Mouse (Mus musculus) heart, adult 18-20 months (tissue): ENCODE results near the gene Prdx1. TPM values are rescaled to one million over a fixed set of nuclear protein-coding genes. Genes with fewer than 3 reads are reported as not detected.
"Not testable (repeated sequence)": the region's sequence is repeated elsewhere in the genome, so short reads cannot be mapped to it uniquely, and the experiment has no call there.

Experiments used
- DNase-seq, 2 experiments: peaks; one replicate each; pipeline ENCODE4 v3.0.0; 2021 to 2022; ENCODE audit warnings: mixed read lengths in 1 of 2
- long read RNA-seq, 2 experiments: library from polyadenylated mRNA; stranded (forward); transcript quantifications; one replicate each; pipeline ENCODE4 v2.0.0; 2021
- total RNA-seq, 2 experiments: library from RNA; stranded (reverse); gene quantifications; 2 replicates each; pipeline ENCODE4 v1.2.3; 2021

Gene Prdx1
- total RNA-seq: 100 to 1,000 TPM; 463 to 542 TPM
- long read RNA-seq, experiment 1, transcript Prdx1-204 (6 exons, 2,294 nt): major isoform, 1,011 of 1,037 reads
- long read RNA-seq, experiment 1, partial matches to known transcripts: 4 of 1,037 reads
- long read RNA-seq, experiment 1, other reads (novel, unspliced or antisense): 19 of 1,037 reads
- long read RNA-seq, experiment 2, transcript Prdx1-204 (6 exons, 2,294 nt): major isoform, 746 of 766 reads
- long read RNA-seq, experiment 2, partial matches to known transcripts: 18 of 766 reads
- long read RNA-seq, experiment 2, other reads (novel, unspliced or antisense): 2 of 766 reads

DNA sequence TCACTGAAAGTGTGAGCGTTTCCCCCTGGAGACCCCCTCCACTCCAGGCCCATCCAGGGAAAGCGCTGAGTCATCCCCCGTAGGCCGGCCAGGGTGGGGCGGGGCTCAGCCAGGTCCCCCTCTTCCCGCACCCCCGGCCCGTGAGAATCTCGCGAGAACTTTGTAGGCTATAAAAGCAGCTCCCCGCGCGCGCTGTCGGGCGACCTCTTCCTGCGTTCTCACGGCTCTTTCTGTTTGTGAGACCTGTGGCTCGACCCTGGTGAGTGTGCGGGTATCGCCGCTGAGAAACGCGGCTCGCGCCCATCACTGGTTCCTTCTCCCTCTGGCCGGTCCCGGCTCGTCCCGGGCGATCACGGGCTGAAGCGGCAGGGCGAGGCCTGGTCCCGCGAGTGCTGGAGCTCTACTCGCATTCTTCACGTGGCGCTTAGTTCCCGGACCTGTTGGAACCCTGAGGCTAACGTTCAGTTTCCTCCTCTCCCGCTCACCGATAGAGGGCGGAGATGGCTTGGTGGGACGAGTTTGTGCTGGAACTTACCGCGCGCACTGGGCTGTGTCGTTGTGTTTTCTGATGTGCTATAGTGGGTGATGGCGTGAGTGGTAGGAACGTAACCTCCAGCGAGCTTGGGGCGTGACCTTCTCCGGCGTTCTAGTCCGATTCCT lies at the start of gene Prdx1:
Gene Prdx1 (plus strand): TSS at position 143 of the 660 bp plus-strand sequence.
- peak; percentile 96 to 99 for DNase-seq

DNA sequence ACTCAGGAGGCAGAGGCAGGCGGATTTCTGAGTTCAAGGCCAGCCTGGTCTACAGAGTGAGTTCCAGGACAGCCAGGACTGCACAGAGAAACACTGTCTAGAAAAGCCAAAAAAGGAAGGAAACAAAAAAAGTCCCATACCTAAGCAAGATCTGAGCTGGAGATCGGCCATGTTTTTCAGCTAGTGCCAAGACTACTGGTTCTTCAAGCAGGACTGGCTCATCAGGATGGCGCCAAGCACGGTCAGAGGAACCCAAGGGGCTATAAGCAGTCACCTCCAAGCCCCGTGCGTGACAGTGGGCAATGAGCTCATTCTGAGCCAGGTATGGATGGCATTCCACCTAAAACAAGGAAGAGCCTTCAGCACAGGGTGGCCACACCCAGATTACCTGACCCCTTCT lies 46.5 kb upstream of the Prdx1 start:
- no peak for DNase-seq

DNA sequence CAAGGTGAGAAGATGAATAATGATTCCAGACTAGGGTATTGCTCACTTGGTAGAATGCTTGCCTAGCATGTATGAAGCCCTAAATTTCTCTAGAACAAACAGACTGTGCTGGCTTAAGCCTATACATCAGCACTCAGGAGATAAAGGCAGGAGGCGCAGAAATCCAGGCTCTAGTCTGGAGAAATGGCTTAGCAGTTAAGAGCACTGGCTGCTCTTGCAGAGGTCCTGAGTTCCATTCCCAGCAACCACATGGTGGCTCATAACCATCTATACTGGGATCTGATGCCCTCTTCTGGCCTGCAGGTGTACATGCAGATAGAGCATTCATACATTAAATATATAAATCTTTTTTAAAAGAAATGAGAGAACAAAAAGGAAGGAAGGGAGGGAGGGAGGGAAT lies 43.3 kb upstream of the Prdx1 start:
- DNase-seq: no peak

DNA sequence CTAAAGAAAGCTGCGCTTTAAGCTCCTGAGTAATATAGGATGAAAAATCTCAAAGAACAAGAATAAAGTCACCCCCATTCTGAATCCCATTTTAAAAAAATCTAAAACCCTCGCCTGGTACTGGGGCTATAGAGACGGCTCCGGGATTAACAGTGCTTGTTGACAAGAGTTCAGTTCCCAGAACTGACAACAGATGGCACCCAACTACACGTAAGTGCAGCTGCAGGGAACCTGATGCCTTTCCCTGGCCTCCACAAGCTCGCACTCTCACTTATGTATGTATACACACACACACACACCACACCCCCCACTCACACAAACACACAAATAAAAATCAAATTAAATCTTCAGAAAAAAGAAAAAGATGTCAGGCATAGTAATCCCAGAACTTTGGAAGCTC lies 41.0 kb upstream of the Prdx1 start:
- DNase-seq: peak; percentile 25 to 48

DNA sequence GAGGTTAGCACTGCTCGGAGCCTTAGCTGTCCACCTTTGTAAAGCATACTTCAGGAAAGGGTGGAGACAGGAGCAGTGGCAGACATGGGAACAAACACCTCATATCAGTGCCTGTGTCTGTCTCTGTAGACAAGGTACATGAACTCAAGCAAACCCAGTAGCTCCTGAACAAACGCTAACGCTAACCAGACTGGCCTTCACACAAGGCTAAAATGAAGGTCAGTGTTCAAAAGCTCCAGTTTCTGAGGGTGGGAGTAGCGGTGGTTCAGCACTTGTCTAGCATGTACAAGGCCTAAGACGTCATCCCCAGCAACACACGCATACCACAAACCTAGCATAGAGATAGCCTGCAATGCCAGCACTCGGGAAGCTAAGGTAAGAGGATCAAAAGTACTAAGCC lies 39.7 kb upstream of the Prdx1 start:
- no peak for DNase-seq

DNA sequence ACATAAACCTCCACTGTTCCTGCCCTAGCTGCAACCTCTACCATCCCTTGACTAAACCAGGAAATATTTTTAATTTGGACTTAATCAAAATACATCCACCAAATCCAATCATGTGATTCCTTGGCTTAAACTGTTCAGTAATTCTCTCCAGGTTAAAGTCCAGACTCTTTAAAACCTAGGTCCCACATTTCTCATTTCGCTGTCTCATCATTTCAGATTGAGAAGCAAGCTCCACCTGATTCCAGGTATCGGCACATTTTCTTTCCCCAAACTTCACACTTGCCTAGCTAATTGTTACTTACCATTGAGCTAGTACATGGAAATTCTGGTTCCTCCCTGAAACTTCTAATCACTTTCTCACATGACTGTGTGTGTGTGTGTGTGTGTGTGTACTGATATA lies 35.9 kb upstream of the Prdx1 start:
- DNase-seq: no peak

DNA sequence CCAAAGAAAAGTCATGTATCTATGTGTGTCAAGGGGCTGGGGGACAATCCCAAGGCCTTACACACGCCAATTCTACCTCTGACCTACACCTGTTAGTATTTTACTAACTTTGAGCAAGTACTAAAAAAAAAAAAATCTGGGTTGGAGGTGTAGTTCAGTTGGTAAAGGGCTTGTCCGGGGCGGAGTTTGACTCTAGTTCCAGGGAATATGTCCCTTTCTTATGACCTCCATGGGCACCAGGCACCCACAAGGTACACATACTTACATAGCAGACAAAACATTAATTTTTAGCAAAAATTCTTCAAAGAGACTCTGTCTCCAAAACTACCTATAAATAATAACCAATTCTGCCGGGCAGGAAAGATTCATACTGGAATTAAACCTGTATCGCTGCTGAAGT lies 35.0 kb upstream of the Prdx1 start:
- no peak for DNase-seq

DNA sequence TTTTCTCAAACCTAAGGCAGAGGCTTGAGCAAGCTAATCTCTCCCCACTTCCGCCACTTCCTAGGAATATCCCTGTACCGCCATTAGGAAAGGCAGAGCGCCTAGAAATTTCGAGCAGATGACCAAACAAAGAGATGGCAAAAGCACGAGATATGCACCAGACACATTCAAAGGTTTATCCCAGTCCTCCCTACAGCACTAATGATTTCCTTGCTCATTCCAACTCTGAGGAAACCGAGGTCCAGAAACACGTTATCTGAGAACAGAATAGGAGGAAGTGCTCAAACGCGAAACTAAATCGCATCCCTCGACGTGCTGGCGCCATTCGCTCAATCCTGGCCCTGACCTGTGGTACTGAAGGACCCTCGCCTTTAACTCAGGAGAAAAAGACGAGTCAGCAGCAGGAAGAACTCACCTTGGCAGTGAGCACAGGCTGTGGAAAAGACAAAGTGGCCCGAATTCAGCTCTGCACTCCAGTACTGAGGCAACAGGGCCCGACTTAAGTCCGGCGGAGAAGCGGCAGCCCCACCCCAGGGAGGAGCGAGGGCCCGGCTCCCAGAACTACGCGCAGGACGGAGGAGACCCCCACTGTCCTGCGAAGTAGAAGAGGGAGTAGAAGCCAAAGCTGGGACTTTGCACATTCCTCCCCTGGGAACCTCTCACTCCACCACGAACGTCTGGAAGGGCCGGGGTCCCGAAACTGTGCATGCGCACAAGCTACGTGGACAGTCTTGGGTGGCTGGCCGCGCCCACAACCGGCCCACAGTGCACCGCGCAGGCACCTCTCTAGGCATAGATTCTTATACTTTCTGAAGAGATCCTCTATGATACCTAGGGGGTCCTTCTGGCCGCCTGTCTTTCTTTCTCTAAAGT lies 34.2 kb upstream of the Prdx1 start, which contains the start of gene Akr1a1:
Gene Akr1a1 (minus strand): TSS at position 757 of the 873 bp plus-strand sequence.
- DNase-seq: peak; percentile 96

DNA sequence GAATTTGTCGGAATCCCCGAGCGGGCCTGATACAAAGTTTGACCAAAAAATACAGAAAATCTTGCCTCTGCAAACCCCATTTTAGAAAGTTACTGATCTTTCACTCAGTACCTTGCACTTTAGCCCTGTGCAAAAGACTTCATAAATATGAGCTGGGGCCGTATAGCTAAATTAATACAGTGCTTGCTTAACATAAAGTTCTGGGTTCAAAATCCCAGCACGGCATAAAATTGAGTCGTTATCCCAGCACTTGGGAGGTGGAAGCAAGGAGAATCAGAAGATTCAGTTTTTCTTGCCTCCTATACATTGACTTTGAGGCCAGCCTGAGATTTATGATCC lies 33.6 kb upstream of the Prdx1 start:
- no peak for DNase-seq

DNA sequence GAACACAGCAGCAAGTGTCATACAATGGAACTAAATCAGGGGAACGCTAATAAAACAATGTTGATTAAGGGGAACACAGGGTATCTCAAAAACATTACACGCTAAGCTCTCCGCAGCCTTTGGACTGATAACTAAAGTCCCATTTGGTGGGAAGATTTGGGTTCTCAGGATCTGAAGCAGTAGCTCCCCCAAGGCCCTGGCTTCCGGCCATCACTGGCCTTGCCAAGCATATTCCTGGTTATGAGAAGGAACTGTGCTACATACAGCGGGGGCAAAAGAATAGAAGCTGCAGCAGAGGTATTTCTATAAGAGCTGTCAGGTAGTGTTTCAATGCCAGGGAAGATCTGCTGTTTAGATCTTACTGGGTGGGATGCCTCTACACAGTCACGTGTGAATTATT lies 32.1 kb upstream of the Prdx1 start:
- DNase-seq: no peak

DNA sequence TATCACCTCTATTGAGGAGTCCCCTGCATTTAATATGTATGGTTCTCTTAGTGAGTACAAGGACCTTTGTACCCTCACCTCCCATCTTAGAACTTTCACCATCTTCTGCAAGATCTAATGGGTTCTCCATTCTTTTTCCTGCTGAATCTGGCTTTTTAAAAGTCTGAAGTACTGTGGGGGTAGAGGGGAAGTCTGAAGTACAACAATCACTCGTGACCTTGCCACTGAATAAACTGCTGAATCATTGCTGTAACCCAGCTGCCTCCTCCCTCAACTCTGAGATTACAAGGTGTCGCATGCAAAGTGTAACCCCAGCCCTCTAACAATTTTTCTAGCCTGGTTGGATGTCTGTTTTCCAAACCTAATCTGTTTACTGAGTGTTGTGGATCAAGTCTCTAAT lies 30.2 kb upstream of the Prdx1 start:
- peak in 1 of 2 experiments; percentile 44 for DNase-seq

DNA sequence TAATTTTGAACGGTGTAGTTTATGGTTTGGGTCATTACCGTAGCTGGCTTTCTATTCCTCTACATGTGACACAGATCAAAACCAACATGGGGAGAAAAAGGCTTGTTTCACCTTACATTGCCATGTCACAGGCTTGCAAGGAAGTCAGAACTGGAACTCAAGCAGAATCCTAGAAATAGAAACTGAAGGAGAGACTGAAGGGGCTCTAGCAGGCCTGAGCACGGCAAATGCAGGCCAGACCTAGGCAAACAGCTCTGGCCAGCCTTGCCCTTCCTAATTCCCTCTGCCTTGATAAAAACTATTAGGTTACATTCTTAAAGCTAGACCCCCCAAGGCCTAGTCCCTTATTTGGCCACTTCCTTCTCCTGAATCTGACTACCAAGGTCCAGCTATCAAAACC lies 29.7 kb upstream of the Prdx1 start:
- no peak for DNase-seq

DNA sequence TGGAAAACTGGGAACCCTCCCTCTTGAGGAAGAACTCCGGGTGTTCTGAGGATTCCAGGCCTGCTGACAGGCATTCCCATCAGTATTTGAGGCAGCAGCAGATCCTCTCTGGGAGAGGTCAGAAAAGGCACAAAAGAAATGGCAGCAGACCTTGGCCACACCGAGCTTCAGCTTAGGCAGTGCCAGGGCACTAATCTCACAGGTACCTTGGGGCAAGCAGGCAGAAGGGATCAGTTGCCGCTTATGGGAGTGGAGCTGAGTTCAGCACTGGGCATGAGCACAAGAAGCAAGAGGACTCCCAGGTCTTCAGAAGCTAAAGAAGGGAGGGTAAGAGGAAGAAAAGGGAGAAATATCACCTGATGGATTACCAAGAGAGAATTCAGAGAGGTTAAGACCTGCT lies 27.4 kb upstream of the Prdx1 start:
- DNase-seq: no peak

DNA sequence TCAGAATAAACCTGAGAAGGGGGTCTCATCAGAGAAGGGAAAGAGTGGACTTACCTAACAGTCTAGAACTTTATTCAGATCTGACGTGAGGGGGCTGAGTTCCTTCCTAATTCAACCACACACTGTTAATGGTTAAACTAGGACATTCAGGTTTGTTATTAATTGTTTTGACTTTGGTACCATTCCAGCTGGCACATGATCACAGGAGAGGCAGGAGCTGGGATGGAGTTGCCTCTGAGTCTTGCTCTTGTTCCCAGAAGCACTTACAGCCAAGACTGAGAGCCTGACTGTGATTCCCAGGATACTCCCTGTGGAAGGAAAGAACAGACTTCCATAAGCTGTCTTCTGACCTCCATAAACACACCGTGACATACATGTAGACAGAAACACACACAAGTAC lies 25.9 kb upstream of the Prdx1 start:
- DNase-seq: peak in 1 of 2 experiments; percentile 25

DNA sequence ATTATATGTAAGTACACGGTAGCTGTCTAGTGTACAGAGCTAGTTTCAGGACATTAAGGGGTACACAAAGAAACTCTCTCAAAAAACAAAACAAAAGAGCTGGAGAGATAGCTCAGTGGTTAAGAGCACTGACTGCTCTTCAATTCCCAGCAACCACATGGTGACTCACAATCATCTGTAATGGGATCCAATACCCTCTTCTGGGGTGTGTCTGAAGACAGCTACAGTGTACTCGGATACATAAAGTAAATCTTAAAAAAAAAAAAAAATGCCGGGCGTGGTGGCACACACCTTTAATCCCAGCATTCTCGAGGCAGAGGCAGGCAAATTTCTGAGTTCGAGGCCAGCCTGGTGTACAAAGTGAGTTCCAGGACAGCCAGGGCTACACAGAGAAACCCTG lies 25.4 kb upstream of the Prdx1 start:
- DNase-seq: not testable (repeated sequence)

DNA sequence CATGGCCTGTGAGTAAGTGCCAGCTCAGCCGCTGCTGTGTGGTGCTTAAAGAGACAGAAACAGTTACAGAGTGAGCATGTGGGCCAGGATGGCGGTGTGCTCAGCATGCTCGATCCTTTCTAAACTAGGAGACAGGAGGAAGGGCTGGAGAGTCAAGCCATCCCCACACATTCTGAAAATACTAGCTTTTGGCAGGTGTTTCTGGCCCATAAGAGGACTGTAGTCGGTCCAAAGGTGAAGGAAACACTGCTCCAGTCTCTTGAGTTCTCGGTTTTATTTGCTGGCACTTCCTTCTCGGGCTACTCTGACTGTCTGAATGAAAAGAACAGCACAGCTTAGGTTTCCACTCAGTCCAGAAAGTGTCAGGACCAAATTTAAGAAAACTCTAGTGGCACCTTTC lies 24.5 kb upstream of the Prdx1 start:
- DNase-seq: no peak

DNA sequence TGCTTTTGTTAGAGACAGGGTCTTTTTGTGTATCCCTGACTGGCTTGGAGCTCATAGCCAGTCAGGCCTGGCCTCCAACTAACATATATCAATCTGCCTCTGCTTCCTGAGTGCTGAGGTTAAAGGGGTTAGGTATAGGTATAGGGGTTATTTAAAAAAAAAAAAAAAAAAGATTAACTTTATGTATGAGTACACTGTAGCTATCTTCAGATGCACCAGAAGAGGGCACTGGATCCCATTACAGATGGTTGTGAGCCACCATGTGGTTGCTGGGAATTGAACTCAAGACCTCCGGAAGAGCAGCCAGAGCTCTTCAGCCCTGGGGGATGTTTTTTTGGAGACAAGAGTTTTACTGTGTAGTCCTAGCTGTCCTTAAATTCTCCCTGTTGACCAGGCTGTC lies 23.3 kb upstream of the Prdx1 start:
- no peak for DNase-seq

DNA sequence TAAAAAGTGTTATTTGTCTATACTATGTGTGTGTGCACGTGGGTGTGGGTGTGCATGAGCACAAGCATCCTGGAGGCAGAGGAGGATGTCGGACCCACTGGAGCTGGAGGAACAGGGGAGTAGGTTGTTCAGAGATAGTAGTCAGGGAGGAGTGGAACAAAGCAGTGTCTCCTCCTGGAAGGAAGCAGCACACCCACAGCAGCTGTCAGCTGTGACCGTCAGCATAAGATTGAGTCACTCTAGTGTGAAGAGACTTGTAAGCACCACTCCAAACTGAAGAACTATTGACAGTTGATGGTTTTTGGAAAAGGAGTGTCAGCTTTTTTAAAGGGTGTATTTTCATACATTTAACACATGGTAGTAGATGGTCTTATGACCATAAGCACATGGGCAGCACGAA lies 18.7 kb upstream of the Prdx1 start:
- no peak for DNase-seq

DNA sequence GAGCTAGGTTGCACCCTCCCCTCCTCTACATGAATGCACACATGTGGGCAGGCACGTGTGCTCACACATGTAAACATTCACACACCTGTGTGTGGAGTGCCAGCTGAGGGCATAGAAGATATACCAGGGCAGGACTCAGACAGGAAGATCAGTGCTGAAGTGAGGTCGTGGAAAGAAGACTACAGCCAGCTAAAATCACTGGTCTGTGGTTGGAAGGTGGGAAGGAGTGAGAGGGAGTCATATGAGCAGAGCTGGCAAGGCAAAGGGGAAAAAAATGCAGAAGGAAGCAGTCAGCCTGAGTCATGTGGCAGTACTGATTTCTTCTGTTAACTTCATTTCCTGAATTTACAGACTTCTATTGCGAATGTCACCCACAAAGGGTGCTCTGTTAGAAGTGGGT lies 17.2 kb upstream of the Prdx1 start:
- peak in 1 of 2 experiments; percentile 65 for DNase-seq

DNA sequence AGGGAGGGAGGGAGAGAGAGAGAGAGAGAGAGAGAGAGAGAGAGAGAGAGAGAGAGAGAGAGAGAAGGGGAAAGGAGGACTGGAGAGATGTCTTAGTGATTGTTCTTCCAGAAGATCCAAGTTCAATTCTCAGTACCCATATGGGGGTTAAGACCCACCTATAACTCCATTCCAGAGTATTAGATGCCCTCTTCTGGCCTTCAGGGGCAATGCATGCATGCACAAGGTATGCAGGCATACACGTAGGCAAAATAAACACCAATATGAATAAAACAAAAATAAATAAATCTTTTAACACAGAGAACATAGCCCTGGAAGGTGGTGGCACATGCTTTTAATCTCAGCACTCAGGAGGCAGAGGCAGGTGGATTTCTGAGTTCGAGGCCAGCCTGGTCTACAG lies 16.1 kb upstream of the Prdx1 start:
- no peak for DNase-seq

DNA sequence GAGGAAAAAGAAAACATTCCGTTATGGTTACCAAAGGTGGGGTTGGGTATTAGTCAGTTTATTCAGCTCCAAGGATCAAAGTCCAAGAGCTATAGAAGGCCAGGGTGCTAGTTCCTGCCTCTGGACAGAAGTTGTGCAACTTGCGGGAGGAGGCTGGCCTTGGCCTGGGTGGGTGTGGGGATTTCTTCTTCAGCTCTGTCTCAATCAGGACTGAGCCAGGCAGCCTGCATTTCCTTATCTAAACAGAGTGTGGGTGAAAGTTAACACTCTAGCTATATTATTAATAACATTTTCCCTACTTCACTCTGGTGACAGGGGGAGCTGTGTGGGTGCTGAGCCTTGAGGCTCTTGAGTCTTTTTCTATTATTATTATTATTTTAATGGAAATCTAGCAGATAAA lies 12.6 kb upstream of the Prdx1 start:
- peak; percentile 40 to 68 for DNase-seq

DNA sequence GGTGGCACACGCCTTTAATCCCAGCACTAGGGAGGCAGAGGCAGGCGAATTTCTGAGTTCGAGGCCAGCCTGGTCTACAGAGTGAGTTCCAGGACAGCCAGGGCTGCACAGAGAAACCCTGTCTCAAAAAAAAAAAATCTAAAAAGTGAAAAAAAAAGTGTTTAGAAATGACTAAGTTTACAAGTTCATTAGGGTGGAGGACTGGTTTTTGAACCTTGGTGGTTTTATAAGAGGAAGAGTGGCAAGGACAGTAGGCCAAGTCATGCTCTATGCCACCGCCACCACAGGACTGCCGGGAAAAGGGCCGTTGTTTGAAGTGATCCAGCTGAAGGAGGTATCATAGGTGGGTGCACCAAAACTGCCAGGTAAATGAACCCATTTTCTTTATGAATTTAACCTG lies 10.6 kb upstream of the Prdx1 start:
- not testable (repeated sequence) for DNase-seq

DNA sequence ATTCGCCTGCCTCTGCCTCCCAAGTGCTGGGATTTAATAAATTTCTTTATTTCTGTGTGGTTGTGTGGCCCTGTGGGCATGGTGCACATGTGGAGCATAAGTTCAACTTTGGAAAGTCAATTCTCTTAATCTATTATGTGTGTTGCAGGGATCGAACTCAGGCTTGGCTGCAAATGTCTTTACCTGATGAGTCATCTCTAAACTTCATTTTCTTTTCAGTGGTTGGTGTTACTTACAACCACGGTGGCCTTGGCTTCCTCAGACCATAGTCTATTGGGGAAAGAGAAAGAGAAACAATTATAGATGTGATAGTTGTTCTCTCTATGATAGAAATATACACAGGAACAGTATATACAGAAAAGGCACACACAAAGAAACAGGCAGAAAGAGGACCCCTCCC lies 9.3 kb upstream of the Prdx1 start:
- DNase-seq: no peak
